Mouse (Mus musculus) midbrain, postnatal 0 days (tissue): ENCODE results near the gene Tnfrsf23. TPM values are rescaled to one million over a fixed set of nuclear protein-coding genes. Genes with fewer than 3 reads are reported as not detected.
A peak's percentile ranks its signal among the peaks of the same experiment; 100 is the strongest.

Experiments used
- ATAC-seq: fragments of 200-750 bp; cut with Nextera tagmentation; 2 replicates; pipeline ENCODE4 v1.8.0; 2017; ENCODE audit warnings: moderate number of reproducible peaks, mild to moderate bottlenecking, moderate TSS enrichment, moderate library complexity; ENCODE audit not compliant: low FRiP score
- DNase-seq: peaks from one replicate; pipeline ENCODE4 v3.0.0-alpha.2; 2015; ENCODE audit warnings: low spot score
- H3K27ac ChIP-seq: fragments of 300-500 bp; sonication (generic); 2 replicates; pipeline ENCODE4 v1.5.1; 2014; ENCODE audit warnings: low read depth, mild to moderate bottlenecking, low read length, mixed read lengths
- H3K27me3 ChIP-seq: fragments of 300-500 bp; sonication (generic); 2 replicates; pipeline ENCODE4 v1.6.1; 2014; ENCODE audit warnings: low read length, control low read depth, mixed read lengths; ENCODE audit not compliant: insufficient read depth
- H3K36me3 ChIP-seq: fragments of 300-500 bp; sonication (generic); 2 replicates; pipeline ENCODE4 v1.6.1; 2014; ENCODE audit warnings: low read length, control low read depth, mixed read lengths; ENCODE audit not compliant: insufficient read depth
- H3K4me1 ChIP-seq: fragments of 300-500 bp; sonication (generic); 2 replicates; pipeline ENCODE4 v1.6.1; 2014; ENCODE audit warnings: mild to moderate bottlenecking, control low read depth, antibody characterized with exemption, low read length, mixed read lengths; ENCODE audit not compliant: insufficient read depth
- H3K4me2 ChIP-seq: fragments of 300-500 bp; sonication (generic); 2 replicates; pipeline ENCODE4 v1.6.1; 2014; ENCODE audit warnings: low read depth, mild to moderate bottlenecking, low read length, mixed read lengths; ENCODE audit not compliant: poor library complexity, severe bottlenecking
- H3K4me3 ChIP-seq: fragments of 300-500 bp; sonication (generic); 2 replicates; pipeline ENCODE4 v1.5.1; 2014; ENCODE audit warnings: low read depth, mild to moderate bottlenecking, low read length, moderate library complexity
- H3K9ac ChIP-seq: fragments of 300-500 bp; sonication (generic); replicated peaks from 2 replicates; pipeline ENCODE4 v1.6.1; 2014; ENCODE audit warnings: mild to moderate bottlenecking, low read length, moderate library complexity, mixed read lengths; ENCODE audit not compliant: poor library complexity, severe bottlenecking
- H3K9me3 ChIP-seq: fragments of 300-500 bp; sonication (generic); 2 replicates; pipeline ENCODE4 v1.6.1; 2016; ENCODE audit warnings: low read length, control low read depth
- CTCF ChIP-seq: IDR thresholded peaks from 2 replicates; pipeline ENCODE4 v1.5.1; 2016; ENCODE audit warnings: antibody characterized with exemption, mild to moderate bottlenecking
- whole genome bisulfite sequencing: fragments of 180-500 bp; shearing (Covaris S2); extraction: QIAGEN DNeasy Blood & Tissue Kit; methylation state at CpG from one replicate; pipeline ENCODE4 v1.1.7; 2014; 5-methylcytosine and 5-hydroxymethylcytosine counted together
- polyA plus RNA-seq: library from polyadenylated mRNA; unstranded; fragments of >200 nt; fragmentation: Nextera tagmentation; extraction: Ambion mirVana; gene quantifications from 2 replicates; pipeline ENCODE4 v1.2.1, GENCODE M21; 2015
- total RNA-seq: library from RNA; depleted of rRNA; stranded (reverse); fragments of >200 nt; gene quantifications from 2 replicates; pipeline ENCODE4 v1.2.3, GENCODE M21; 2014

Tnfrsf23 gene
- total and polyA plus RNA-seq, 2 experiments from 2014 or later: 1.6 to 1.7 TPM

DNA sequence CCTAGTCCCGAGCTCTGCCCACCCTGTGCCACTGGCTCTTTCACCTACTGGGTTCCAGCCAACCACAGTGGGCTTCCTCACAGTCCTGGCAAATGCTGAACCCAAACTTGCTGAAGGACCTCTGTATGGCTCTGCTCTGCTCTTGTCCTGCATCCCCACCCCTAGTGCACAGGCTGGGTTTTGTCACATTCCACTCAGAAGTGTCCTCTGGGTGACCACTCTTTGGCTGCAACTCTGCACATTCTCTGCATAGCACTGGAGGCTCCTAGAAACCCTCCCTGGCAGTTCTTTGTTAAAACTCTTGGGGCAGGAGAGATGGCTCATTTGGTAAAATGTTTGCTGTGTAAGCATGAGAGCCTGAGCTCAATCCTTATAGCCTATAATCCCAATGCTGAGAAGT lies 32.1 kb upstream of the Tnfrsf23 start:
- DNase-seq (no peak), ATAC-seq (no peak)
- no peaks in the 10 kb centered on the region for H3K4me1 ChIP-seq
- no peak overlapping the region for H3K9ac ChIP-seq
- H3K4me3 ChIP-seq: no peak overlapping the region
- WGBS: 80% methylated on average over 1 of the region's 1 CpGs
- no peak for TF ChIP-seq CTCF
- H3K27me3 ChIP-seq: no peaks in the 10 kb centered on the region
- H3K27ac ChIP-seq: no peak overlapping the region
- no peak overlapping the region for H3K4me2 ChIP-seq
- H3K36me3 ChIP-seq: peaks cover 28% of the 10 kb centered on the region
- no peaks in the 10 kb centered on the region for H3K9me3 ChIP-seq

DNA sequence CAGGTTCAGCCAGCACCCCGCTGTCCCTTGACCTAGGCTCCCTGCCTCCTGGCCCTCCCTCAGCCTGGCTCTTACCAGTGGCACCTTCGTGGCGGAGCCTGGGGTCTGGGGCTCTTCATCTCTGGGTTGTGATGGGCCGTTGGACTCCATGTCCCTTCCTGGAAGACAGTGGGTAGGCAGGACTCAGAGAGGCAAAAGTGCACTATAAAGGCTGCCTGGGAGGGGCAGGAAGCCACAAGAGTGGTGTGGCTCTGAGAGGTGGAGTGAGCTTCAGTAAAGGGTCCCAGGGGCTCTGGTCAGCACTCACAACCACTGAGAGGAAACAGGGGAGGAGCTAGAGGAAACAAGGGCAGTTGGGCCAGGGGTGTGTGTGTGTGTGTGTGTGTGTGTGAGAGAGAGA lies 27.7 kb upstream of the Tnfrsf23 start:
- peaks cover 56% of the 10 kb centered on the region for H3K36me3 ChIP-seq
- H3K27me3 ChIP-seq: no peaks in the 10 kb centered on the region
- no peak overlapping the region for H3K4me3 ChIP-seq
- no peak for ATAC-seq
- TF ChIP-seq CTCF: no peak
- DNase-seq: no peak
- H3K9ac ChIP-seq: no peak overlapping the region
- no peak overlapping the region for H3K27ac ChIP-seq
- no peaks in the 10 kb centered on the region for H3K4me1 ChIP-seq
- 81% methylated on average over 4 of the region's 4 CpGs for WGBS
- no peaks in the 10 kb centered on the region for H3K9me3 ChIP-seq
- H3K4me2 ChIP-seq: no peak overlapping the region

DNA sequence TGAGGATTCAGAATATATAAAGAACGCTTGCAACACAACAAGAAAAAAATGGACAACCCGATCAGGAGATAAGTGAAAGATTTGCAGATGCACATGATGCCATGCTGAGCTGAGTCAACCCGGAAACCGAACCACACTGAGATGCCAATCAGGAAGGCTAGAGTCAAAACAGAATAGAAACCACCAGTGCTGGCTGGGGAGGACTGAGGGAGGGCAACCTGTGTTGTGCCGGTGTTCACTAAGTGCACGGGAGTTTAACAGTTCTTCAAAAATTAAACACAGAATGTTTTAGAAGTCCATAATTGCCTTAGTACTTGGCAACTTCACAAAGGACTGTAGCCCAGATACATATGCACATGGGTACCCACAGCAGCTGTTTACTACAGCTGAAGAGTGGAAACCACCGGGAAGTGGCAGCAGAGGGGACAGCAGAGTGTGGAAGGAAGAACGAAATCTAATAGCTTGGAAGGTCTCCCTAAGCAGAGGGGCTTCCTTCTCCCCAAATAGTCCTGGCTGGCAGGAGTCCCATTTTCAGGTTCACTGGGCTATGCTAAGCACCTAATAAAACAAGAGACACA lies 27.2 kb upstream of the Tnfrsf23 start:
- Histone ChIP-seq H3K4me1 (no peaks in the 10 kb centered on the region), H3K27ac (no peak overlapping the region), H3K9ac (no peak overlapping the region), H3K4me3 (no peak overlapping the region), H3K27me3 (no peaks in the 10 kb centered on the region), H3K9me3 (no peaks in the 10 kb centered on the region), H3K4me2 (no peak overlapping the region), H3K36me3 (peaks cover 56% of the 10 kb centered on the region)
- 85% methylated on average over 8 of the region's 8 CpGs for WGBS
- no peak for ATAC-seq
- TF ChIP-seq CTCF: no peak
- no peak for DNase-seq

DNA sequence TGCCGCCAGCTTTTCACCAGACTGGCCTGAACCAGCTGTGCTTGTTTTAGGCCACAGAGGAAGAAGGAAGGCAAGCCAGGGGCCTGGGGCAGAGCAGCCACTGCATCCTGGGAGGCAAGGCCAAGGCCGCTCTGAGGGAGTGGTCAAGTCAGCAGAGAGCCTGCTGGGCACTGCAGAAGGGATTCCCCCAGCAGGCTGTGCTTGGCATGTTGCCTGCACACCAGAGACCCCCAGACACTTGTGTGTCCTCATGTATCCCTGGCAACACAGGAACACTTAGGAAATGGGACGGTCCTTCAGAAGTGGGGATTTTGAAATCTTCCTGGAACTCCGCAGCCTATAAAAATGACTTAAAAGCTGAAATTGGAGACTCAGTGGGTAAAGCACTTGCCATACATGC lies 26.4 kb upstream of the Tnfrsf23 start:
- 61% methylated on average over 4 of the region's 4 CpGs for WGBS
- no peak overlapping the region for H3K27ac ChIP-seq
- no peak for ATAC-seq
- peak; percentile 42 for DNase-seq
- no peak overlapping the region for H3K9ac ChIP-seq
- H3K9me3 ChIP-seq: no peaks in the 10 kb centered on the region
- peaks cover 56% of the 10 kb centered on the region for H3K36me3 ChIP-seq
- TF ChIP-seq CTCF: no peak
- no peaks in the 10 kb centered on the region for H3K4me1 ChIP-seq
- H3K4me3 ChIP-seq: no peak overlapping the region
- no peaks in the 10 kb centered on the region for H3K27me3 ChIP-seq
- H3K4me2 ChIP-seq: no peak overlapping the region

DNA sequence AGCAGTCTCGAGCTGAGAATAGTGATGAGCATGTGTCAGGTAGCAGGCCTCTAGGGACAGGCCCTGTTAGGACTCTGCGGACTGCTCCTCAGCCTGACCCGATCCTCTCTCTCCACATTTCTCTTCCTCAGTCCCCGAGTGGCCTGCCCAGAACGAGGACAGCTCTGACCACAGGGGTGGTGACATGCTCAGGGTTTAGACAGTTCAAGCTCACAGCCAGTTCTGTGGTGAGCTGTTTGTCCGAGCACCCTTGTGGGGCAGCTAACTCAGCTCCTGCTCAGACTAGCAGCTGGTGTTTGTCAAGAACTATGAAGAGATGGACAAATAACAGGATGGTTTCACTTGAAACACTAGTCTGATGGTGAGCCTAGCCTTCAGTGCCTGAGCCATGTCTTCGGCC lies 25.7 kb upstream of the Tnfrsf23 start:
- Histone ChIP-seq H3K9me3 (no peaks in the 10 kb centered on the region), H3K9ac (no peak overlapping the region), H3K4me1 (no peaks in the 10 kb centered on the region), H3K27ac (no peak overlapping the region), H3K4me2 (no peak overlapping the region), H3K4me3 (no peak overlapping the region), H3K27me3 (no peaks in the 10 kb centered on the region), H3K36me3 (peaks cover 56% of the 10 kb centered on the region)
- DNase-seq (no peak), ATAC-seq (no peak)
- TF ChIP-seq CTCF: no peak
- 83% methylated on average over 7 of the region's 7 CpGs for WGBS

DNA sequence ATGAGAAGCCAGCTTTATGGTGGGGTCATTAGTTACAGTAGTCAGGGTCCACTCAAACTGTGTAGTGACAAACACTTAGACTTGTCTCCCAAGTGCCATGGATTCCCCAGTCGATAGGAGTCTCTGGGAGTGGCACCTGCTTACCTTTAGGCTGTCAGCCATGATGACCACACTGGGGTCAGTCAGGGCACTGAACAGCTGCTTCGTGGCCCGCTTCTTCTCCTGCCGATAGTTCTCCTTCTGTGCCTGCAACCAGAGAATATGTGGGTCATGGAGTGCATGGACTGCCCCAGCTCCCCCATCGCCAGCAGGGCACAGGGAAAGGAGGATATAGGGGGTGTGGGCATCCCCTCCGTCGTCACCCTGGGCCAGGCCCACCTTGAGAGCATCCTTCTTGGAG lies 23.7 kb upstream of the Tnfrsf23 start:
- ATAC-seq: no peak

More for the DNA sequence above, 23.7 kb upstream of the Tnfrsf23 start:
- H3K27me3 ChIP-seq: no peaks in the 10 kb centered on the region
- H3K4me2 ChIP-seq: no peak overlapping the region
- H3K9ac ChIP-seq: no peak overlapping the region
- no peak for DNase-seq
- no peak for TF ChIP-seq CTCF
- WGBS: 95% methylated on average over 7 of the region's 7 CpGs
- no peak overlapping the region for H3K27ac ChIP-seq
- no peak overlapping the region for H3K4me3 ChIP-seq
- peaks cover 54% of the 10 kb centered on the region for H3K36me3 ChIP-seq
- H3K9me3 ChIP-seq: no peaks in the 10 kb centered on the region
- no peaks in the 10 kb centered on the region for H3K4me1 ChIP-seq
